Mouse (Mus musculus): ENCODE results near the gene Cwc25. TPM values are rescaled to one million over a fixed set of nuclear protein-coding genes. Genes with fewer than 3 reads are reported as not detected.
"Not testable (repeated sequence)": the region's sequence is repeated elsewhere in the genome, so short reads cannot be mapped to it uniquely, and the experiment has no call there.

Gene Cwc25
- polyA plus RNA-seq, 2 experiments: 3.5 to 5.7 TPM

- Histone ChIP-seq H3K4me3 (ENCODE audit: insufficient read depth in 1 of 2, low read depth in 2 of 2, low read length in 2 of 2) (no peak overlapping the region), H3K36me3 (replicated peaks; ENCODE audit: control insufficient read depth, insufficient read depth, low read depth) (no peaks in the 10 kb centered on the region), H3K4me2 (ENCODE audit: low read depth) (no peak overlapping the region), H3K27me3 (ENCODE audit: control insufficient read depth, insufficient read depth, low read length) (no peaks in the 10 kb centered on the region), H3K9me3 (ENCODE audit: control insufficient read depth, low read length) (no peaks in the 10 kb centered on the region), H3K27ac (no peak overlapping the region), H3K9ac (replicated peaks) (no peak overlapping the region), H3K4me1 (replicated peaks; ENCODE audit: control insufficient read depth in 2 of 2, insufficient read depth in 2 of 2, low read length in 1 of 2) (peaks cover 6 to 18% of the 10 kb centered on the region in 2 experiments; a peak in 3 of 4 replicates)
- ATAC-seq (ENCODE audit: insufficient read depth) (no peak), DNase-seq (ENCODE audit: low read depth in 3 of 3, low spot score in 3 of 3) (no peak)
- WGBS (ENCODE audit: insufficient replicate concordance): 84% methylated on average over 3 of the region's 3 CpGs
- peak; percentile 36; the same call in 1 of the 2 replicates for TF ChIP-seq CTCF (IDR thresholded peaks at IDR 0.05; ENCODE audit: low read depth)
- TF ChIP-seq EP300 (IDR thresholded peaks at IDR 0.05; ENCODE audit: low read depth): no peak
Observed at GRCm38 (mm10) chr11:97739155-97739554, 27.2 kb downstream of the Cwc25 start.

DNA sequence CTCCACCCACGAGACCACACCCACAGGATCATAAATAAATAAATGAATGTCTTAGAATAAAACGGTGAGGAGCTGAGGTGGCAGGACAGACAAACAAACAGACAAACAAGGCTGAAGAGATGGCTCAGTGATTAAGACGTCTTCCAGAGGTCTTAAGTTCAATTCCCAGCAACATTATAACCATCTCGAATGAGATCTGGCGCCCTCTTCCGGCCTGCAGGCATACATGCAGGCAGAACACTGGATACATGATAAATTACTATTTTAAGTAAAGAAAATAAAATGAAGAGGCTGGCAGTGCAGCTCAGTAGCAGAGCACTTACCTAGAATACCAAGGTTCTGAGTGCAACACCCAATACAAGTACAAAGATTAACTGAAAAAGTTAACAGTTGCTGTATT lies 27.7 kb downstream of the Cwc25 start:
- Histone ChIP-seq H3K9me3 (ENCODE audit: control insufficient read depth, low read length) (no peaks in the 10 kb centered on the region), H3K36me3 (replicated peaks; ENCODE audit: control insufficient read depth, insufficient read depth, low read depth) (no peaks in the 10 kb centered on the region), H3K4me3 (ENCODE audit: insufficient read depth in 1 of 2, low read depth in 2 of 2, low read length in 2 of 2) (no peak overlapping the region), H3K27ac (no peak overlapping the region), H3K27me3 (ENCODE audit: control insufficient read depth, insufficient read depth, low read length) (no peaks in the 10 kb centered on the region), H3K4me1 (replicated peaks; ENCODE audit: control insufficient read depth in 2 of 2, insufficient read depth in 2 of 2, low read length in 1 of 2) (peaks cover 6 to 17% of the 10 kb centered on the region in 2 experiments; a peak in 3 of 4 replicates), H3K4me2 (ENCODE audit: low read depth) (no peak overlapping the region), H3K9ac (replicated peaks) (no peak overlapping the region)
- no peak for ATAC-seq (ENCODE audit: insufficient read depth)
- 47% methylated on average over 6 of the region's 6 CpGs for WGBS (ENCODE audit: insufficient replicate concordance)
- no peak for DNase-seq (ENCODE audit: low read depth in 3 of 3, low spot score in 3 of 3)
- no peak for TF ChIP-seq EP300 (IDR thresholded peaks at IDR 0.05; ENCODE audit: low read depth)
- TF ChIP-seq CTCF (IDR thresholded peaks at IDR 0.05; ENCODE audit: low read depth): peak; percentile 59

- Histone ChIP-seq H3K27me3 (ENCODE audit: control insufficient read depth, insufficient read depth, low read length) (no peaks in the 10 kb centered on the region), H3K4me2 (ENCODE audit: low read depth) (no peak overlapping the region), H3K36me3 (replicated peaks; ENCODE audit: control insufficient read depth, insufficient read depth, low read depth) (no peaks in the 10 kb centered on the region), H3K27ac (no peak overlapping the region), H3K4me3 (ENCODE audit: insufficient read depth in 1 of 2, low read depth in 2 of 2, low read length in 2 of 2) (no peak overlapping the region), H3K9ac (replicated peaks) (no peak overlapping the region), H3K4me1 (replicated peaks; ENCODE audit: control insufficient read depth in 2 of 2, insufficient read depth in 2 of 2, low read length in 1 of 2) (peaks cover 0 to 8% of the 10 kb centered on the region in 2 experiments; a peak in 1 of 4 replicates), H3K9me3 (ENCODE audit: control insufficient read depth, low read length) (no peaks in the 10 kb centered on the region)
- ATAC-seq (ENCODE audit: insufficient read depth): no peak
- TF ChIP-seq CTCF (IDR thresholded peaks at IDR 0.05; ENCODE audit: low read depth) (no peak), EP300 (IDR thresholded peaks at IDR 0.05; ENCODE audit: low read depth) (no peak)
- no peak for DNase-seq (ENCODE audit: low read depth in 3 of 3, low spot score in 3 of 3)
- 74% methylated on average over 4 of the region's 4 CpGs for WGBS (ENCODE audit: insufficient replicate concordance)
Observed at GRCm38 (mm10) chr11:97737600-97737999, 28.8 kb downstream of the Cwc25 start.

DNA sequence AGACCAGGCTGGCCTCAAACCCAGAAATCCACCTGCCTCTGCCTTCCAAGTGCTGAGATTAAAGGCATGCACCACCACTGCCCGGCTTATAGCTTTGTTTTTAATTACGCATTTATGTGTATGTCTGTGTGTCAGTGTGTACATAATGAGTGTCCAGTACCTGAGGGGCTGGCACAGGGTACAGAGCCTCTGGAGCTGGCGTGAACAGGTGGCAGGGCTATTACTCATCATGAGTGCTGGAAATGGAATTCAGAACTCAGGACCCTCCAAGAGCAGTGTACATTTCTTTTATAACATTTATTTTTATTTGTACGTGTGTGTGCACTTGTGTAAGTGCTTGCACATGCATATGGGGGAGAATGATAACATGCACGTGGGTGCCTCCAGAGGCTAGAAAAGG lies 29.7 kb downstream of the Cwc25 start:
- Histone ChIP-seq H3K27me3 (ENCODE audit: control insufficient read depth, insufficient read depth, low read length) (no peaks in the 10 kb centered on the region), H3K36me3 (replicated peaks; ENCODE audit: control insufficient read depth, insufficient read depth, low read depth) (no peaks in the 10 kb centered on the region), H3K4me1 (replicated peaks; ENCODE audit: control insufficient read depth in 2 of 2, insufficient read depth in 2 of 2, low read length in 1 of 2) (0 out of 4 replicates have a peak, but pooled peaks cover 0 to 5% of the 10 kb centered on the region in 2 experiments), H3K4me3 (ENCODE audit: insufficient read depth in 1 of 2, low read depth in 2 of 2, low read length in 2 of 2) (no peak overlapping the region), H3K4me2 (ENCODE audit: low read depth) (no peak overlapping the region), H3K9me3 (ENCODE audit: control insufficient read depth, low read length) (no peaks in the 10 kb centered on the region), H3K9ac (replicated peaks) (no peak overlapping the region), H3K27ac (no peak overlapping the region)
- WGBS (ENCODE audit: insufficient replicate concordance): 69% methylated on average over 5 of the region's 5 CpGs
- TF ChIP-seq EP300 (IDR thresholded peaks at IDR 0.05; ENCODE audit: low read depth) (no peak), CTCF (IDR thresholded peaks at IDR 0.05; ENCODE audit: low read depth) (no peak)
- ATAC-seq (ENCODE audit: insufficient read depth) (no peak), DNase-seq (ENCODE audit: low read depth in 3 of 3, low spot score in 3 of 3) (no peak)

- H3K27ac ChIP-seq; ATAC-seq (ENCODE audit: insufficient read depth); H3K4me1 ChIP-seq (replicated peaks; ENCODE audit: control insufficient read depth in 2 of 2, insufficient read depth in 2 of 2, low read length in 1 of 2); H3K4me2 ChIP-seq (ENCODE audit: low read depth); H3K9ac ChIP-seq (replicated peaks); H3K27me3 ChIP-seq (ENCODE audit: control insufficient read depth, insufficient read depth, low read length); H3K4me3 ChIP-seq (ENCODE audit: insufficient read depth in 1 of 2, low read depth in 2 of 2, low read length in 2 of 2); H3K36me3 ChIP-seq (replicated peaks; ENCODE audit: control insufficient read depth, insufficient read depth, low read depth); DNase-seq (ENCODE audit: low read depth in 3 of 3, low spot score in 3 of 3); H3K9me3 ChIP-seq (ENCODE audit: control insufficient read depth, low read length): not testable (repeated sequence)
- 56% methylated on average over 5 of the region's 5 CpGs for WGBS (ENCODE audit: insufficient replicate concordance)
Observed at GRCm38 (mm10) chr11:97734810-97735209, 31.5 kb downstream of the Cwc25 start.

Data from liver, embryonic 14.5 days (tissue).